Mouse (Mus musculus) testis, adult 2 months (tissue): ENCODE measurements at regions not wholly inside any gene's neighbourhood (a gene's known extent, or its start where the extent isn't known, plus 50 kb on each side); places are given as distances from the start of the nearest gene placed in this dataset.

Experiments
- CTCF ChIP-seq: fragments of 200-500 bp; IDR thresholded peaks from 2 replicates; pipeline ENCODE4 v1.5.1; 2012; ENCODE audit warnings: low read depth, mild to moderate bottlenecking, inconsistent platforms, low read length, moderate library complexity; ENCODE audit not compliant: control insufficient read depth, insufficient read depth, insufficient replicate concordance
- POLR2A ChIP-seq: fragments of 200-500 bp; IDR thresholded peaks from 2 replicates; pipeline ENCODE4 v1.6.1; 2012; ENCODE audit warnings: low read depth, mild to moderate bottlenecking, inconsistent platforms, low read length, moderate library complexity; ENCODE audit not compliant: control insufficient read depth

- TF ChIP-seq CTCF (no peak), POLR2A (no peak)
Observed at GRCm38 (mm10) chr4:53340021-53340667, 100.1 kb upstream of the Slc44a1 start.
